Mouse (Mus musculus) large intestine, adult 2 months (tissue): ENCODE measurements around the gene Wdr27. TPM values are rescaled to one million over a fixed set of nuclear protein-coding genes. Genes with fewer than 3 reads are reported as not detected.
"Not testable (repeated sequence)": the region's sequence is repeated elsewhere in the genome, so short reads cannot be mapped to it uniquely, and the experiment has no call there.

ENCODE experiments used
- DNase-seq: peaks from one replicate; pipeline ENCODE4 v3.0.0-alpha.2; 2012; ENCODE audit warnings: low read depth, low spot score
- WGBS: fragments of 180-500 bp; shearing (Covaris S2); methylation state at CpG from one replicate; pipeline ENCODE4 v1.1.7; 2018; 5-methylcytosine and 5-hydroxymethylcytosine counted together
- polyA plus RNA-seq: library from polyadenylated mRNA; depleted of rRNA; stranded (reverse); fragments of >200 nt; gene quantifications from 2 replicates; pipeline ENCODE4 v1.2.3, GENCODE M21; 2012

Wdr27 gene
- polyA plus RNA-seq, 1 experiment = 2.2 TPM

DNA sequence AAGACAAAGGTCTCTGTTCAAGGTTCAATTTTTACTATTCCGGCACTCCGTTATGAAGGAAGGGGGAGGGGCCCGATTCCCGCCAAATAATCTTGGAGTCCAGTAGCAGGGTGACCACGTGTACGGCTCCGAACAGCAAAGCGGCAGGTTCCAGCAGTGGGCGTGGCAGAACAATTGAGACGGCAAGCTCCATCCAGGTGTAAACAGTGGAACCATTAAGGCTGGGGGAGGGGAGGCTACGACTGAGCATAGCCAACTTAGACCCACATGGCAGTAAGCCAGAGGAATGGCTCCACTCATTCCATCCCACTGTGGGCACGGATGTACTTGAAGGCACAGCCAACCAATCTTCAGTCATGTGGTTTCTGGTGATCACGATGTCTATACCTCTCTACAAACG is 7.7 kb downstream of the Wdr27 start:
- not testable (repeated sequence) for DNase-seq
- WGBS = 40% methylated on average over 14 of the region's 14 CpGs

DNA sequence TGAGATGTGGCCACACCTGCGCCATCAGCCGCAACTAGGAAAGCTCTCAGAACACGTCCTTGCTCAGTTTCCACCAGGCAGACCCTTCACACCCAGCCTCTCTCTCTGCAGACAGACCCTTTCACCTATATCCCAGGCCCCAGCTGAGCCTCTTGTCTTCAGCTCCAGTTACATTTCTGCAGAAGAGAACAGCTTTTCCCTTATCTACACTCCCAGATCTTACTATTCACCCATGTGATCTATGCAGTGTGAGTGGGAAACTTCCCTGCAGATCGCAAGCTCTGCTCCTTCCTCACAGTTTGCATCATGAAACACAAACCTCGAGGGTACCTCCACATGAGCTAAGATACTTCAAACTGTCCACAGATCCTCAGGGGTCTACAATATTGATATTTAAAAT is 11.5 kb downstream of the Wdr27 start:
- 83% methylated on average over 5 of the region's 5 CpGs for WGBS
- no peak for DNase-seq

DNA sequence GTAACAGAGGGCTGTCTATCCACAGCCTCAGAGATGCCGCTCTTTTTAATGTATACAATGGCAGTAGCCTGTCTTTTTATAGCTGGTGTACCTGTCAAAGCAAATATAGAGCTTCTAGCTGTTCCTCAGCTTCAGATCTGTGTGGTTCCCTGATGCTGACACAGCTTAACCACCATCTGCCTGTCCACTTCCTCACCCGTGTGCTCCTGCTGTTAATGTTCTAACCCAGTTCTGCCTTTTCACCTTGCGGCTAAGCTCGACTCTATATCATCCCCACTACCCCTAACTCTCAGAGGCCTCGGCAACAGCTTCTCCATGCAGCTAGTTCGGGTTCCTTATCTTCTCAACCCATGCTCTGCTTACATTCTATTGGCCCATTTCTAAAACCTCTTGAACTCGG is 12.3 kb downstream of the Wdr27 start:
- no peak for DNase-seq
- 74% methylated on average over 7 of the region's 7 CpGs for WGBS

GRCm38 (mm10) chr17:14928631-14929030 is 14.3 kb downstream of the Wdr27 start:
- WGBS = 56% methylated on average over 5 of the region's 5 CpGs
- DNase-seq = no peak

DNA sequence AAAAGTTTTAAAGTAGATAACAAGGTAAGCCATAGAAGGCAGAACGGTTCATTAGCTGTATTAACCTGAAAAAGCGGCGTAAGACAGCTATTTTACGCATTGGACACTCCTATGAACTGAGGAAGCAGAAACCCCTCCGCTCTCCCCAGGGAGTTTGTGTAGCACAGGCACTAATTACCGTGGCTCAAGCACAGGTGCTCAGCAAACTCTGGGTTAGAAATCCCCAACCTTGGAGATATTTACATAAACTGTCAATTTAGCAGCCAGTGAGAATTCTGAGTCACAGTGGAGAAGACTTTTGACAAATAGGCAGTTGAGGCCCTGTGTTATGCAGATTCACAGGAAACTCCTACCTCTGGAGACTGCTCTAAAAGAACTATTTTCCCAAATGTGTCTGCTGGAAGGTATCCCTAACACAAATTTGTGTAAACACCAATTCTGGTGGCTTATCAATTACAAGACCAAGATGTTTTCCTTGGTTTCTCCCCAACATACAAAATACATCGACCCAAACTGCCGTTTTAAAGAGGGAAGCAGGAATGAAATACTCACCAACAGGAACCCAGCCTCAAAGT is 15.2 kb downstream of the Wdr27 start:
- WGBS = 79% methylated on average over 8 of the region's 8 CpGs
- no peak for DNase-seq

- WGBS = 35% methylated on average over 6 of the region's 6 CpGs
- DNase-seq = no peak
Observed at GRCm38 (mm10) chr17:14921582-14921981, 21.4 kb downstream of the Wdr27 start.

DNA sequence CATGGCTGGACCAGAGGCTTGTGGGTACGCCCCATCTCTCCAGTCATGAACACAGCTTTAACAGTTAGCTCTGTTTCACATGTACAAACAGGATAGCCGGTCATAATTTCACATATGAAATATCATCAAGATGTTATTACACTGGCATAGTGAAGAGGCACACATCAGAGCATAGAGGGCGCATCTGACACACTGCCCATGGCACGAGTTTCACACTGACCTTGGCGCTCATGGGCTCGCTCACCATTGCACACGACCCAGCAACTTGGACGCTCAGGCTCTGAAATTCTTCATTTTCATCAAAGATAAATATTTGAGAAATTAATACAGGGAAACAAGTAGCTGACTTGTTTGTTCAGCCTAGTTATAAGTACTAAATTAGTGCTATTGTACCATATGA is 25.1 kb downstream of the Wdr27 start:
- 67% methylated on average over 8 of the region's 8 CpGs for WGBS
- DNase-seq = no peak

- DNase-seq = no peak
- WGBS = 79% methylated on average over 4 of the region's 4 CpGs
Observed at GRCm38 (mm10) chr17:14914401-14914800, 28.6 kb downstream of the Wdr27 start.

DNA sequence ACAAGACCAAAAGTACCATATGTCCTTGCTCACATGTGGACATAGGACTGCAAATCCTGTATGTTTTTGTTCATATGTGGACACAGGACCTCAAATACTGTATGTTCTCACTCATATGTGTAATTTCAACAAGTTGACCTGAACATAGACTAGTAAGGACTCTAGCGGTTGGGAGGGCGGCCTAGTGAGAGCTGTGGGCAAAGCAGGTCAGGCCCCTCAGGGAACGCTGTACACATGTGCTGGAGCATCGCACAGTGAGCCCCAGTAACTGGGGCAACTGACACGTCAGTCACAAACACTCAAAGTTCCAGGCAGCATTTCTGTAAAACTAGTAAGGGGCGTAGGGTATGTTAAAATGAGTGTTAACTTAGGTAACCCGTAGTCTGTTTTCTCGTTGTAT is 30.0 kb downstream of the Wdr27 start:
- no peak for DNase-seq
- 88% methylated on average over 8 of the region's 8 CpGs for WGBS

DNA sequence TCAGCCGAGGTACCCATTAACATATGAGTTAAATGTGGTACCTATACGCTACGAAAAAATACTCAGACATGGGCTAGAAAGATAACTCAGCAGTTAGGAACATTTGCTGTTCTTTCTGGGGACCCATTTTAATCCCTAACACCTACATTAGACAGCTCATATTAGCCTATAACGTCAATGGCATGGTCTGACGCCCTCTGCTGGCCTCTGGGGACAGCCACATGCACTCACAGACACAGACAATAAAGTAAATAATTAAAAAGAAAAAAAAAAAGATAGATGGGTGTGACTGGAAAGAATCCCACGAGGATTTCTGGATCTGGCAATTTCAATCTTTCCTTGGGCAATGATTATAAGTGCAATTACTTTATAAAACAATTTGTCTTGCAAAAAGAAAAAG is 30.5 kb downstream of the Wdr27 start:
- 49% methylated on average over 6 of the region's 6 CpGs for WGBS
- DNase-seq = no peak

DNA sequence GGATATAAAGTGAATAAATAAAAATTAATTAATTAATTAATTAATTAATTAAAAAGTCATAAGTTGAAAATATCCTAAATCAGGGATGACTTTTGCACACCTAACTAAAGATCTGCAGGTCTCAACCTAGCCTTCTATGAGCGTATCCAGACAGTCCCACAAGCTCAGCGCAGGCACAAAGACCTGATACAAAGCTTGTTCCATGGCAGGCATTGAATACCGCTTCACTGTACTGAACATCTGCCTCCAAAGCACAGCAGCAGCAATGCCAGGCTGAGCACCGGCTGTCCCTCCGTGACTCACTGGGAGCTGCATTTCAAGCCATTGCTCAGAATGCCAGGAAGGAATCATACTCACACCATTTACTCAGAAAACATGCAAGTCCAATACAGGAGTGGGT is 32.2 kb downstream of the Wdr27 start:
- WGBS = 93% methylated on average over 5 of the region's 5 CpGs
- DNase-seq = no peak

GRCm38 (mm10) chr17:14909331-14909730 is 33.6 kb downstream of the Wdr27 start:
- 66% methylated on average over 5 of the region's 5 CpGs for WGBS
- DNase-seq = no peak

DNA sequence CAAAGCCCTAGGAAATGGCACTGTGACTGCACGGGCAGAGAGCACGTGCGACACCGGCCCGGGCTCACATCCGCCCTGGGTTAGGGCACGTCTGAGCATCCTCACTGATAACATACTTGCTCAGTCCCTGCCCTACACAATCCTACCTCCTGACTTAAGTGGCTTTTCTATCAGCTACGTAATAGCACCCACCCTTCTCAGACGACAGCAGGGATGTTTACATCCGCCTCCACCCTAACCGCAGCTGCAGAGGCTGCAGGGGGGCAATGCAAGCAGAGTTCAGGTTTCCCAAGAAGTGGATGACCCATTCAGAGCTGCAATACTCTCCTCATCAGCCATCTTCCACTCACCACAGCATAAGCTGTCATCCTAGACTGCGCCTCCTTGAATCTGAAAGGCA is 35.8 kb downstream of the Wdr27 start:
- WGBS = 64% methylated on average over 12 of the region's 12 CpGs
- DNase-seq = no peak

DNA sequence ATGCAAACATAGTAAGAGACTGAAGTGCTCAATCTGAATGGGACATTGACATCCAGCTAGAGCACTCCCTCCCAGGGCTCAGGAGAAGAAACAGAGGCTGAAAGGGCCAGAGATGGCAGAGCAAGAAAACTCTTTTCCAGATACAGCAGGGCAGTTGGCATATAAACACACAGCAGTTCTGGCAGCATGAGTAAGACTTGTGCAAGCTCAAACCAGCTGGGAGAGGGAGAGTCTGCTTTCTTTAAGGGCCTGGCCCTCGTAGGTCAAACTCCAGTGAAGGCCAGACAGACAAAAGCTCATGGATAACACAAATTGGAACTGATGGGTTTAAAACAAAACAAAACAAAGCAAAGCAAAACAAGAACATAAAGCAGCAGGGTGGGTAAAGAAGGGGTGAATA is 36.3 kb downstream of the Wdr27 start:
- DNase-seq = no peak
- WGBS = 17% methylated on average over 1 of the region's 1 CpGs

DNA sequence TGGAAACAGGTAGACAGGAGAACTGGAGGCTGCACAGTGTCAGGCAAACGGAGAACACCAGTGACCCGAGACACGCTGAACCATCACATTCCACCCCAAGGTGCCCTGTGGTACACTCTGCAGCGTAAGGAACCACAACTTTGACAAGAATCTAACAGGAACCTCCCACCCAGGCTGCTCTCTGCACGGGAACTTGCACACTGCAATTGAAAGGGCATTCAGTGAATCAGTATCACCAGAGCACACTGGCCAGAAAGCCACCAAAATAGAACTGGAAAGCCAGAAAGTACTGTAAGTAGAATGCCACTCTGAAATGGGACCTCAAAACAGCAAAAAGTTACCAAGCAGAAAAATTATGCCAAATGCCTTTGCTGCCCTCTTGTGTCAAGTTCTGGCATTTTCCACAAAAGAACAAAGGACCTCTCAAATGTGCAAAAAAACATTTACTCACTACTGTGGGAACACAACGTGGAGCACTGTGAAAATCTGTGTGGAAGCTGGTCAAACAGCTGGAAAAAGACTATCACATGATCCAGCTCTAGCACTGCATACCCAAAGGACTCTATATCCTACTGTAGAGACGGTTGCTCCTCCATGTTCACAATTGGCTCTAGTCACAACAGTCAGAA is 38.2 kb downstream of the Wdr27 start:
- 30% methylated on average over 7 of the region's 7 CpGs for WGBS
- DNase-seq = peak; percentile 38

DNA sequence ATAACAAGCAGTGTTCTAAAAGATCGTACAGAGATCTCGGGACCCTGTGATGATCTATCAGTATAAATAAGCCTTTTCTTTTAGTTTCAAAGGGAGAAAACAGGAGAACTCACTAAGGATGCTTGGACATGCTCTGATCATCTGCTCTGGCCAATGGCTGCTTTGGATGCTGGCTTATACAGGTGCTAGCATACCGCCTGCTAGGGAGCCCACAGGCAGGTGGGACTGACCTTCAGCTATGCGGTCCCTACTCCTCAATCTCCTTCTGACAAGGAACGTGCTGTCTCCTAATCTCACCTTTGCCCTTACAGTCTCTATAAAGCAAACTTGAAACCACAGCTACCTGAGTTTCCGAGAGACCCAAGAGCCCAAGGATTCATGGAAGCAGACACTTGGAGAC is 38.8 kb downstream of the Wdr27 start:
- WGBS = 86% methylated on average over 6 of the region's 6 CpGs
- no peak for DNase-seq

DNA sequence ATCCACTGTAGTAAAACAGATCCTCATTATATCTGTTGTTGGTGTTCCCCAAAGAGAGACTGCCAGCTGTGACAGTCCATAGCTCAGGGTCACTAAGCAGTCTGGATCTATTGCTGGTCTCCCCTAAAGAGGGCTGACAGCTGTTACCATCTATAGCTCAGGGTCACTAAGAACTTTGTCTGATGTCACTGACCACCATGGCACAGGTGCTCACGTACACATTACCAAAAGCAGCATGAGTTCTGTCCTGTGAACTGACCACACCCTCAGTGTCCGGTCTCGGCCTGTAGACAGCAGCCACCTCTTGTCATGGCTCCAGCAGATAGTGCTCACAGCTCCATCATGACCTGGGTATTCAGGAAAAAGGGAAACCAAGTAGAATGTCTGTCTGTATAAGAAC is 39.7 kb downstream of the Wdr27 start:
- WGBS = 73% methylated on average over 3 of the region's 3 CpGs
- no peak for DNase-seq

DNA sequence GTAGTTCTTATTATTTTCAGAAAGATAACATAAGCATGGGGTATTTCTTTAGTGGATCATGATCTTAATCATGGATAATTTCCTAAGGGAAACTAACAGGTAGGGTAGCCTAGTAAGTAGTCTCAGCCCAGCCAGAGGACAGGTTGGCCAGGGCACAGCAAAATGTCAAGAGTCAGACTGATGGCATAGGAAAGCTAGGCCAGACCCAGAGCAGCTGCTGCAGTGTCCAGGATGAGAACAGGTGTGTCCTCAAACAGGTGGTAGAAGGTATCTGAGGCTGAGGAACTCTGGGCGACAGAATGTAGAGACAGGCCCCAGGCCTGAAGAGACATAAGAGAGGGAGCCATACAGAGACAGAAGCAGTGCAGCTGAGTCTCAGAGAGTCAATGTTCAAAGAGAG is 44.0 kb downstream of the Wdr27 start:
- WGBS = 68% methylated on average over 1 of the region's 1 CpGs
- no peak for DNase-seq

GRCm38 (mm10) chr17:14895058-14895457 is 47.9 kb downstream of the Wdr27 start:
- not testable (repeated sequence) for DNase-seq

DNA sequence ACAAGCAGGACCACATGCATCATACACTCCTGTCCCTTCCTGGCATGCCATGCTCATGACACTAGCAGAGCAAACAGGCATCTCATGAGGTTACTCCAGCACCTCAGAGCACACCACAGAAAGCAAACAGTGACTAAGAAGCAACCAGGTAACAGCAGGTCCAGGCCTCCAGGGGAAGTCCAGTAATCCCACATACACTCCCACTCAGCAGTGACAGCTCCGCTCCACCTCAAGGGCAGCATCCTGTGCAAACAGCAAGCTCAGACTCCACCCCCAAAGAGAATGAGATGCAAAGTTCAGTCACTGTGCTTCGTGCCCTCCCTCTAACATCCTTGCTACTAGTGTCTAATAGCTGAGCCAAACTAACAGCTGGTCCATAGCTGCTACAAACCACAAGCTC is 56.0 kb downstream of the Wdr27 start:
- WGBS = 18% methylated on average over 2 of the region's 2 CpGs

DNA sequence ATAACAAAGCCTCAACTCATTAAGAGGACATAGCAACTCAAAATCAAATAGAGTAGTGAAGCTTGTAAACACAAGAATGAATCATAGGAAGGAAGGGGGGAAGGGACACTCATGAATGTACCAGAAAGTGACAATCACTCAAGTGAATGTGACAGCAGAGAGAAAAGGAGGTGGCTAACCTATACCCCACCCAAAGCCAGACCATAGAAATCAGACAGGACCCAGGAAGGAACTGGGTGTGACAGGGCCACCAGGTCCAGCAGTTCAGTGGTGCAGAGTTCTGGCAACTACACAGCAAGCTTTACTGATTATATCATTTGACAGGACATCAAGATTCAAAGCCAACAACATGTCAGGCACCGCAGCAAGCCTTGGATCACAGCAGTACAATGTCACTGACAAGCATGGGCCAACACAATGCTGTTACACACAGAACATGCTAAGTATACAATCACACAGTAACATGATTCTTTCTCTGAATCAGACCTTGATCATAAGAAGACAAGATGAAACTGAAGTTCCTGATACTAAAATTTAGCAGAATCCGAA is 68.2 kb downstream of the Wdr27 start:
- 65% methylated on average over 2 of the region's 2 CpGs for WGBS
- DNase-seq = no peak

More for the DNA sequence above, 56.0 kb downstream of the Wdr27 start:
- no peak for DNase-seq

- WGBS = 58% methylated on average over 1 of the region's 1 CpGs
- DNase-seq = no peak
Observed at GRCm38 (mm10) chr17:14860220-14860619, 82.7 kb downstream of the Wdr27 start.
